Mouse (Mus musculus) spleen, adult 2 months (tissue): ENCODE data around the gene Amt.
"Not testable (repeated sequence)": the region's sequence is repeated elsewhere in the genome, so short reads cannot be mapped to it uniquely, and the experiment has no call there.

Source experiments
- CTCF ChIP-seq: fragments of 200-500 bp; IDR thresholded peaks from 2 replicates; pipeline ENCODE4 v1.5.1; 2011; ENCODE audit warnings: mild to moderate bottlenecking, inconsistent platforms; ENCODE audit not compliant: insufficient read depth, insufficient read length, insufficient replicate concordance; ENCODE audit errors: extremely low read depth
- POLR2A ChIP-seq: fragments of 200-500 bp; IDR thresholded peaks from 2 replicates; pipeline ENCODE4 v1.6.1; 2011; ENCODE audit warnings: low read depth, low read length, inconsistent platforms

DNA sequence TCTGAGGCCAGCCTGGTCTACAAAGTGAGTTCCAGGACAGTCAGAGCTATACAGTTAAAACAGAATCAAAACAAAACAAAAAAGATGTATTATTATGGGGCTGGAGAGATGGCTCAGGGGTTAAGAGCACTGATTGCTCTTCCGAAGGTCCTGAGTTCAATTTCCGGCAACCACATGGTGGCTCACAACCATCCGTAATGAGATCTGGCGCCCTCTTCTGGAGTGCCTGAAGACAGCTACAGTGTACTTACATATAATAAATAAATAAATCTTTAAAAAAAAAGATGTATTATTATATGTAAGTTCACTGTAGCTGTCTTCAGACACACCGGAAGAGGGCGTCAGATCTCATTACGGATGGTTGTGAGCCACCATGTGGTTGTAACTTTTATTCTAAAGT lies 25.4 kb downstream of the Amt start:
- not testable (repeated sequence) for TF ChIP-seq CTCF, POLR2A
